Mouse (Mus musculus): Measurements from ENCODE around the gene Fgfr2.

DNA sequence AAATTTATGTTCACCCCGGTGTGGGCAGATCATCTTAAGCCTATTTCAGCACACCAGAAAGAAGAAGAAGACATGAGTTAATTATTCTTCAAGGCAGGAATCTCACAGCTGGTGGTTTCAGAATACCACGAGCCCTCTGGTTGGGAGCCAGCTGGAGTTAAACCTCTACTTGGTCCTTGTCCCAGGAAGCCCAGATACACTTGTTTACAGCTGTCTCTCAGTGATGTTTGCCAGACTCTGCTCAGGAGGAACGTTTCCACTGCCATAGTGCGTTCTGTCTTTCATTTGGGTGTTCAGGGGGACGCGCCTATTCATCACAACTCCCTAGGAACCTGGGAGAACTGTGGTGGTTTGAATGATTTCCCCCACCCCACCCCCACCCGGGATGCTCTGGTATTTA lies 2163.3 kb downstream of the Fgfr2 start:
- no peak for TF ChIP-seq CTCF (IDR thresholded peaks at IDR 0.05; ENCODE audit: control insufficient read depth, insufficient read depth, insufficient read length)
- no peak for TF ChIP-seq MAX (IDR thresholded peaks at IDR 0.05)
- no peak for TF ChIP-seq USF1 (IDR thresholded peaks at IDR 0.05; ENCODE audit: low read depth)
- TF ChIP-seq FOSL1 (IDR thresholded peaks at IDR 0.05; ENCODE audit: insufficient read depth, low read length, poor library complexity, severe bottlenecking): no peak
- TF ChIP-seq MYOD1 (IDR thresholded peaks at IDR 0.05; ENCODE audit: control insufficient read depth, insufficient read length, low read depth): no peak
- TF ChIP-seq CEBPB (IDR thresholded peaks at IDR 0.05; ENCODE audit: low read depth): no peak
- TF ChIP-seq MYOG (IDR thresholded peaks at IDR 0.05; ENCODE audit: control insufficient read depth, extremely low read depth, insufficient read length): no peak
